Mouse (Mus musculus): ENCODE results near the gene Myl6. TPM values are rescaled to one million over a fixed set of nuclear protein-coding genes. Genes with fewer than 3 reads are reported as not detected.

Gene Myl6
- polyA plus RNA-seq (2015; fragmentation: Nextera tagmentation; extraction: Ambion mirVana) = 852 and 855 TPM in 2 replicates

DNA sequence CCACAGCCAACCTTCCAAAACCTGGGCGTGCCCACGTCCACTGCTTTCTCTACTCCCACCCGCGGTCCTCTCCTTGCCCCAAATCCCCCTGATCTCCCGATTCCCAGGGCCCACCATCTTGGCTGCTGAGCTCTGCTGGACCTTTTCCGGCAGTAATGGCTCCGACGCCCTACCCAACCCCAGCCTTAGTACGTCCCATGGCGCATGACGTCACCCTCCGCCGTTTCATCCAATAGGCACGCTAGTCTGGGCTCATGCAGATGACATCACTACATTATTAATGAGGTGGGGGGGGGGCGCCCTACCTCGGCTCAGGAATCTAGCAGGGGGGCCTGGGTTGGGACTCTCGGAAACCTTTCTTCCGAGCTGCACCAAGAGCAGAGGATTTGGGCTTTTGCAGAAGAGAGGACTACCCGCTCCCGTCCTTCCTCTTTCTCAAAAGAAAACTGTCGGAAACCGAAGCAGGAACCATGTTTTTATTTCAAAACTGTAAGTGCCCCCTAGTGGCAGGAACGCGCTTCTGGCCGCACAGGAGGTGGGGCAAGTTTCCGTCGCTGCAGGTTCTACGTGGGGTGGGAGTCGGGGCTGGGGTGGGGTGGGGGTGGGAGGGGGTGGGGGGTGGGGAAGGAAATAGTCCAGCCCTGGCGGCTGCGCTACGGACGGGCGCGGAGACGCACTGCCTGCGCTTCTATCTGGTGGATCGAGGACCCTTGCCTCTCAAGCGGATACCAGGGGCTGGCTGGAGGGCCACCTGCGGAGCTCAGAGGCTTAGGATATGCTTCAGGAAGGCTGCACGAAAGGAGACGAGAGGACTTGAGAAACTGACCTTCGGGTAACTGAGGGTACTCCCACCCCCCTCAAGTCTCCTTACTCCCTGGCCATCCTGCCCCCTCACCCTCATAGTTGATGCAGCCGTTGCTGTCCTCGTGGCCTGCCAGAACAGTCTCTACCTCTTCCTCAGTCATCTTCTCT lies at the start of gene Myl6:
TSS of gene Myl6 (minus strand) at position 451 of the 972 bp plus-strand sequence.
- Histone ChIP-seq H3K9me3 (replicated peaks; ENCODE audit: control insufficient read depth, low read length, poor library complexity, severe bottlenecking) (no peaks in the 10 kb centered on the region), H3K4me3 (ENCODE audit: low read depth, low read length) (peak within 1 kb of the TSS; percentile 77), H3K27me3 (ENCODE audit: control insufficient read depth, insufficient read depth, low read depth, low read length) (no peaks in the 10 kb centered on the region), H3K27ac (ENCODE audit: low read length) (peak within 1 kb of the TSS; percentile 96), H3K36me3 (ENCODE audit: control insufficient read depth, insufficient read depth, low read length) (peaks cover 22% of the 10 kb centered on the region), H3K9ac (ENCODE audit: low read depth, low read length) (peak within 1 kb of the TSS; percentile 85), H3K4me1 (ENCODE audit: control insufficient read depth, insufficient read depth, low read length) (peaks cover 31% of the 10 kb centered on the region), H3K4me2 (ENCODE audit: low read length) (peak within 1 kb of the TSS; percentile 78)
- WGBS = under 1% methylated on average over 45 of the region's 45 CpGs
- peak; percentile 93 for ATAC-seq

DNA sequence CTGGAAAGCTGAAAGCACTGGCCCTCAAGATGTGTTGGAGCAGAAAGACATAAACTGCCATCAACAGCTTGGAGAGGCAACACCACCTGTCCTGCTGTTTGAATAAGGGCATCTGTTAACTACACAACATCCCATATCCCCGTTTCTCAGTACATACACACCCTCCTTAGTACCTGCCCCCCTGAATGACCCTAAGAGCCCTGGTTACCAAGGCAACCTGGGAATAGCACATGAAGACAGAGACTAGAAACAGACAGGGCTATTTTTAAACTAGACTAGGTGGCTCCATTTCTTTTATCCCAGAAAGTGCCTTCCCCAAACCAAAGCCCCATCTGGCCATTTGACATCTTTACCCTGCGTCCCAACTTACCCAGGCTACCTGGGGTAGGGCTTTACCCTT lies 49.2 kb upstream of the Myl6 start:
- H3K9ac ChIP-seq (ENCODE audit: low read depth, low read length) = no peak overlapping the region
- no peak overlapping the region for H3K4me2 ChIP-seq (ENCODE audit: low read length)
- H3K27ac ChIP-seq (ENCODE audit: low read length) = no peak overlapping the region
- 73% methylated on average over 2 of the region's 2 CpGs for WGBS
- H3K27me3 ChIP-seq (ENCODE audit: control insufficient read depth, insufficient read depth, low read depth, low read length) = no peaks in the 10 kb centered on the region
- no peak for ATAC-seq
- no peak overlapping the region for H3K4me3 ChIP-seq (ENCODE audit: low read depth, low read length)
- H3K9me3 ChIP-seq (replicated peaks; ENCODE audit: control insufficient read depth, low read length, poor library complexity, severe bottlenecking) = no peaks in the 10 kb centered on the region
- peaks cover 18% of the 10 kb centered on the region for H3K36me3 ChIP-seq (ENCODE audit: control insufficient read depth, insufficient read depth, low read length)
- peaks cover 13% of the 10 kb centered on the region for H3K4me1 ChIP-seq (ENCODE audit: control insufficient read depth, insufficient read depth, low read length)

DNA sequence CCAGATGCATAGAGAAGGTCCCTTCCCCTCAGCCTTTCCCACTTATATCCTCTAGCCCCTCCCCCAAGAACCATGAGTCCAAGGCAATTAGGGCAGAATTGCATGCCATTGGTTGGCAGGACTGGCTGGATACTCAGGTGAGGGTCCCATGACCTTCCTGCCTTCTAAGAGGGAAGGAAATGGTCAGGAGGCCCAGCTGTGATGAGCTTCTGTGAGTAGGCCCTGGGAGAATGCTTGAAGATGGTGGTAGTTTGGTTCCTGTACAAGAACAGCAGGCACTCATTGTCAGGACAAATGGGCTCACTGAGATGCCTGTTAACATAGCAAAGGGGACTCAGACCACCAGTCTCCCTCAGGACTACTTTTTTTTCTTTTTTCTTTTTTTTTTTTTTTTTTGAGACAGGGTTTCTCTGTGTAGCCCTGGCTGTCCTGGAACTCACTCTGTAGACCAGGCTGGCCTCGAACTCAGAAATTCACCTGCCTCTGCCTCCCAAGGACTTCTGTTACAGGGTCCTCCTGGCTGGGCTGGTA lies 44.5 kb upstream of the Myl6 start:
- H3K27ac ChIP-seq (ENCODE audit: low read length) = no peak overlapping the region
- ATAC-seq = no peak
- H3K9ac ChIP-seq (ENCODE audit: low read depth, low read length) = no peak overlapping the region
- no peaks in the 10 kb centered on the region; the same call in 1 of the 2 replicates for H3K4me1 ChIP-seq (ENCODE audit: control insufficient read depth, insufficient read depth, low read length)
- H3K4me3 ChIP-seq (ENCODE audit: low read depth, low read length) = no peak overlapping the region
- H3K4me2 ChIP-seq (ENCODE audit: low read length) = no peak overlapping the region
- H3K36me3 ChIP-seq (ENCODE audit: control insufficient read depth, insufficient read depth, low read length) = 0 out of 2 replicates have a peak, but pooled peaks cover 6% of the 10 kb centered on the region
- WGBS = 88% methylated on average over 1 of the region's 1 CpGs
- H3K9me3 ChIP-seq (replicated peaks; ENCODE audit: control insufficient read depth, low read length, poor library complexity, severe bottlenecking) = no peaks in the 10 kb centered on the region
- no peaks in the 10 kb centered on the region for H3K27me3 ChIP-seq (ENCODE audit: control insufficient read depth, insufficient read depth, low read depth, low read length)

GRCm38 (mm10) chr10:128536266-128536940 lies 42.5 kb upstream of the Myl6 start:
- ATAC-seq = peak; percentile 88
- Histone ChIP-seq H3K4me1 (ENCODE audit: control insufficient read depth, insufficient read depth, low read length) (no peaks in the 10 kb centered on the region), H3K4me2 (ENCODE audit: low read length) (peak overlapping the region; percentile 47), H3K4me3 (ENCODE audit: low read depth, low read length) (peak overlapping the region; percentile 9; the same call in 1 of the 2 replicates), H3K27me3 (ENCODE audit: control insufficient read depth, insufficient read depth, low read depth, low read length) (no peaks in the 10 kb centered on the region), H3K36me3 (ENCODE audit: control insufficient read depth, insufficient read depth, low read length) (no peaks in the 10 kb centered on the region), H3K9ac (ENCODE audit: low read depth, low read length) (peak overlapping the region; percentile 11; the same call in 1 of the 2 replicates), H3K27ac (ENCODE audit: low read length) (no peak overlapping the region), H3K9me3 (replicated peaks; ENCODE audit: control insufficient read depth, low read length, poor library complexity, severe bottlenecking) (no peaks in the 10 kb centered on the region)
- WGBS = 18% methylated on average over 18 of the region's 18 CpGs

- H3K27ac ChIP-seq (ENCODE audit: low read length) = no peak overlapping the region
- no peaks in the 10 kb centered on the region for H3K36me3 ChIP-seq (ENCODE audit: control insufficient read depth, insufficient read depth, low read length)
- H3K9me3 ChIP-seq (replicated peaks; ENCODE audit: control insufficient read depth, low read length, poor library complexity, severe bottlenecking) = no peaks in the 10 kb centered on the region
- WGBS = 68% methylated on average over 4 of the region's 4 CpGs
- H3K9ac ChIP-seq (ENCODE audit: low read depth, low read length) = peak overlapping the region; percentile 11; the same call in 1 of the 2 replicates
- H3K4me3 ChIP-seq (ENCODE audit: low read depth, low read length) = peak overlapping the region; percentile 9; the same call in 1 of the 2 replicates
- no peak for ATAC-seq
- no peaks in the 10 kb centered on the region for H3K27me3 ChIP-seq (ENCODE audit: control insufficient read depth, insufficient read depth, low read depth, low read length)
- no peaks in the 10 kb centered on the region for H3K4me1 ChIP-seq (ENCODE audit: control insufficient read depth, insufficient read depth, low read length)
- H3K4me2 ChIP-seq (ENCODE audit: low read length) = peak overlapping the region; percentile 47
These were observed 41.8 kb upstream of the Myl6 start for GRCm38 (mm10) chr10:128535624-128536265.

GRCm38 (mm10) chr10:128535206-128535605 lies 41.3 kb upstream of the Myl6 start:
- WGBS = 77% methylated on average over 2 of the region's 2 CpGs
- Histone ChIP-seq H3K36me3 (ENCODE audit: control insufficient read depth, insufficient read depth, low read length) (no peaks in the 10 kb centered on the region), H3K4me1 (ENCODE audit: control insufficient read depth, insufficient read depth, low read length) (no peaks in the 10 kb centered on the region)

GRCm38 (mm10) chr10:128526366-128527356 lies 32.7 kb upstream of the Myl6 start:
- 31% methylated on average over 28 of the region's 28 CpGs for WGBS
- Histone ChIP-seq H3K9me3 (replicated peaks; ENCODE audit: control insufficient read depth, low read length, poor library complexity, severe bottlenecking) (no peaks in the 10 kb centered on the region), H3K27me3 (ENCODE audit: control insufficient read depth, insufficient read depth, low read depth, low read length) (no peaks in the 10 kb centered on the region; the same call in 1 of the 2 replicates), H3K4me2 (ENCODE audit: low read length) (peak overlapping the region; percentile 98), H3K4me3 (ENCODE audit: low read depth, low read length) (peak overlapping the region; percentile 58), H3K4me1 (ENCODE audit: control insufficient read depth, insufficient read depth, low read length) (peaks cover 9% of the 10 kb centered on the region; the same call in 1 of the 2 replicates), H3K36me3 (ENCODE audit: control insufficient read depth, insufficient read depth, low read length) (no peaks in the 10 kb centered on the region), H3K9ac (ENCODE audit: low read depth, low read length) (no peak overlapping the region), H3K27ac (ENCODE audit: low read length) (no peak overlapping the region)
- ATAC-seq = no peak

More at GRCm38 (mm10) chr10:128535206-128535605, 41.3 kb upstream of the Myl6 start:
- ATAC-seq = no peak
- Histone ChIP-seq H3K4me2 (ENCODE audit: low read length) (no peak overlapping the region), H3K27ac (ENCODE audit: low read length) (no peak overlapping the region), H3K9me3 (replicated peaks; ENCODE audit: control insufficient read depth, low read length, poor library complexity, severe bottlenecking) (no peaks in the 10 kb centered on the region), H3K27me3 (ENCODE audit: control insufficient read depth, insufficient read depth, low read depth, low read length) (no peaks in the 10 kb centered on the region), H3K9ac (ENCODE audit: low read depth, low read length) (no peak overlapping the region), H3K4me3 (ENCODE audit: low read depth, low read length) (no peak overlapping the region)
